Mouse (Mus musculus): ENCODE measurements around the gene Gm19684. TPM values are rescaled to one million over a fixed set of nuclear protein-coding genes. Genes with fewer than 3 reads are reported as not detected.
"Not testable (repeated sequence)": the region's sequence is repeated elsewhere in the genome, so short reads cannot be mapped to it uniquely, and the experiment has no call there.

The Gm19684 gene
- polyA plus RNA-seq (2015; fragmentation: Nextera tagmentation; extraction: Ambion mirVana) = 0.29 and 0.36 TPM in 2 replicates

DNA sequence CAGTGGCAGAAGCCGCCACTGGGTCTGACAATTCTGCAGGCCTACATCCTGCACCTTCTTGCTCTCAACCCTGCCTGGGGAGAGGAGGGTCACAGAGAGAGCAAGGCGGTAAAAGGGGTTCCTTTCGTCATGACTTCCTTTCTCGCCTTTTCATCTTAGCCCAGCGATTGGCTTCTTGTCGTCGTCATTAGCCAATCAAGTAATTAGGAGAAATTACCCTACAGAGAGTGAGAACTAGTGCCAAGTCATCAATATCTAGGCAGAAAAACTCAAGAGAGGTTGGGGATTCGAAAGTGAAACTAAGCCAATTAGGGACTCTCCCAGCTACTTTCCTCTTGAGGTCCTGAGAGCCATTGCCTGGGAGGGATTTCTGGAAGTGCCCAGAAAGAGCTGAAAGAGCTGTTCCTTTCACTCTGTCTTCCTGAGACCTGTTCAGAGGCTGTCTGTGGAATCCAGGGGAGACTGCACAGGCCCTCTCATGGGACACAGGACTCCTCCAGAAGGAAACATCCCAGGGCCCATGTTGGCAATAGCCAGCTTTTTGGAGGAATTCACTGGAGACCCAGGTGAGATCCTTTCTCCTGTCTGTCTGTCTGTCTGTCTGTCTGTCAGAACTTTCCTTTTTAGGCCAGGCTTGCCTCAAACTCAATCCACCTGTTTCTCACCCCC lies at the start of gene Gm19684:
TSS of gene Gm19684 (plus strand) at position 327 of the 669 bp plus-strand sequence.
- H3K4me1 ChIP-seq (ENCODE audit: control insufficient read depth, insufficient read depth, low read length); H3K27me3 ChIP-seq (replicated peaks; ENCODE audit: control insufficient read depth, insufficient read depth, low read length); H3K27ac ChIP-seq (ENCODE audit: low read length); H3K36me3 ChIP-seq (ENCODE audit: control insufficient read depth, insufficient read depth, low read length); H3K9me3 ChIP-seq (ENCODE audit: control insufficient read depth, low read length); H3K9ac ChIP-seq (ENCODE audit: low read depth, low read length): not testable (repeated sequence)
- WGBS = 4% methylated on average over 8 of the region's 8 CpGs
- Histone ChIP-seq H3K4me2 (ENCODE audit: low read depth, low read length) (peak within 1 kb of the TSS; percentile 43), H3K4me3 (ENCODE audit: low read length) (peak within 1 kb of the TSS; percentile 4)
- ATAC-seq = peak; percentile 91

DNA sequence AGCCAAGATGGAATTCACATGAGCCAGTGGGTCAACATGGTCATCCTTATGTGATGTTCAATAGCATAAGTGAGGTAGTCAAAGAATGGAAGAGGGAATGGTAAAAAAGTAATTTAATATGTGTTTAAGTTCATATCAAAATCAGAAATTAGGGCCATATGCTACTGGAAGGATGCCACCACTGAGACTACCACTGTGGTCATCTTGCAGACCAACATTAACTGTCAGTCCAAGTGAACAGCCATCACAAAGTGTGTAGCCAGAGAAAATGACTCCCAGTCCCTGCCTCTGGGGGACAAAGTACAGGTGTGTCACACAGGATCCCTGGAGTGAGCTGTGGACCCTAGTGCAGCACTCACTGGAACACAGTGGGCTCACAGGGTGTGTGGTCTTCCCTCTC lies 39.6 kb upstream of the Gm19684 start:
- not testable (repeated sequence) for H3K4me3 ChIP-seq (ENCODE audit: low read length); H3K27ac ChIP-seq (ENCODE audit: low read length); H3K9me3 ChIP-seq (ENCODE audit: control insufficient read depth, low read length); H3K27me3 ChIP-seq (replicated peaks; ENCODE audit: control insufficient read depth, insufficient read depth, low read length); H3K9ac ChIP-seq (ENCODE audit: low read depth, low read length); ATAC-seq; H3K36me3 ChIP-seq (ENCODE audit: control insufficient read depth, insufficient read depth, low read length); H3K4me2 ChIP-seq (ENCODE audit: low read depth, low read length); H3K4me1 ChIP-seq (ENCODE audit: control insufficient read depth, insufficient read depth, low read length)

DNA sequence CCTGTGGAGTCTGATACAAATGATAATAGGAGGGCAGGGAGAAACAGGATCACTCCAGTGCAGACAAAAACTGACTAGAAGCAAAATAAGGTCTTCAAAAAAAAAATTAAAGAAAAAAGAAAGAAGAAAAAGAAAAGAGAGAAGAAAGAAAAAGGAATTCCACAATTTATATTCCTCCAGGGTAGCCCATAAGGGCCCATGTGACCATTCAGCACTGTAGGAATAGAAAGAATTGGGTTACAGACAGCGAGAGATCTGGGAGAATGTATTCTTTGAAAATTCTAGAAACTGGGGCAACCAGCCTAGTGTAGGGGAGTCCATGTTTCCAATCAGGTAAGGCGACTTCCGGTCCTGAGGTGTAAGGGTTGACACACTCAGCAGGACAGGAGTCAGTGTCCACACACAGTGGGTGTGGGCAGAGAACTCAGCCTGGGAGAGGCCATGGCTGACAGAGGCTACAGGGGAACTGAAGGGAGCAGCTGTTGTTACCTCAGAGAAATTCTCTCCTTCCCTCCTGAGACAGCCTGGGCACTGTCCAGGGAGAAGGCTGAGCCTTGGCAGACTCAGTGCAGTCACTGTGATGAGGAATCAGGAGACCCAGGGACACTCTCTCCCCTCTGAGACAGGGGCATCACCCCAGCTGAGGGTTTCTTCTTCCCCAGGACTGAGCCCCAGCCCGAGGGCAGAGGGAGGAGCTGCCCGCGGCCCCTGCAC lies 38.8 kb upstream of the Gm19684 start:
- Histone ChIP-seq H3K4me3 (ENCODE audit: low read length) (peak overlapping the region; percentile 59), H3K9ac (ENCODE audit: low read depth, low read length) (peak overlapping the region; percentile 65; the same call in 1 of the 2 replicates), H3K4me2 (ENCODE audit: low read depth, low read length) (peak overlapping the region; percentile 99)
- not testable (repeated sequence) for H3K27ac ChIP-seq (ENCODE audit: low read length); H3K4me1 ChIP-seq (ENCODE audit: control insufficient read depth, insufficient read depth, low read length); H3K36me3 ChIP-seq (ENCODE audit: control insufficient read depth, insufficient read depth, low read length); ATAC-seq; H3K27me3 ChIP-seq (replicated peaks; ENCODE audit: control insufficient read depth, insufficient read depth, low read length); H3K9me3 ChIP-seq (ENCODE audit: control insufficient read depth, low read length)
- 60% methylated on average over 3 of the region's 6 CpGs for WGBS

DNA sequence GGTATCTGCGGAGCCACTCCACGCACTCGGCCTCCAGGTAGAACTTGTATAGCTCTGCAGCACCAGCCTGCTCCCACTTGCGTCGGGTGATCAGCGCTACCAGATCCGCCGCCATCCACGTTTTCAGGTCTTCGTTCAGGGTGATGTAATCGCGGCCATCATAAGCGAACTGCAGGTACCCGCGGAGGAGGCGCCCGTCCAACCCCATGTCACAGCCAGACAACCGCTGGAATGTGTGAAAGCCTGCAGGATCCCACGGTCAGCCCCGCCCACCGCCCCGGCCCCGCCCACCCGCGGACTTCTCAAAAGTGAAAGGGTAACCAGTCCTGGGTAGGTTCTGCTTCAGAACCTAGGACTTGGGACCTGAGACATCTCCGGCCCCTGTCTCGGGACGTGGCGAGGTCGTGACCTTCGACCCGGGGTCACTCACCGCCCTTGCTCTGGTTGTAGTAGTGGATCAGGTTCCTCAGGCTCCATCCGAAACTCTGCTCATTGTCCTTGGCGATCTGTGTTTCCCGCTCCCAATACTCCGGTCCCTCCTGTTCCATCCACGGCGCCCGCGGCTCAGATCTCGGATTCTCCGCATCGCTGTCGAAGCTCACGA lies 38.1 kb upstream of the Gm19684 start:
- H3K4me3 ChIP-seq (ENCODE audit: low read length) = peak overlapping the region; percentile 59
- H3K4me2 ChIP-seq (ENCODE audit: low read depth, low read length) = peak overlapping the region; percentile 99
- H3K9me3 ChIP-seq (ENCODE audit: control insufficient read depth, low read length) = no peaks in the 10 kb centered on the region
- peaks cover 5% of the 10 kb centered on the region; the same call in 1 of the 2 replicates for H3K27me3 ChIP-seq (replicated peaks; ENCODE audit: control insufficient read depth, insufficient read depth, low read length)
- WGBS = under 1% methylated on average over 46 of the region's 46 CpGs
- ATAC-seq = peak; percentile 79
- H3K36me3 ChIP-seq (ENCODE audit: control insufficient read depth, insufficient read depth, low read length) = no peaks in the 10 kb centered on the region
- H3K9ac ChIP-seq (ENCODE audit: low read depth, low read length) = peak overlapping the region; percentile 65
- no peaks in the 10 kb centered on the region for H3K4me1 ChIP-seq (ENCODE audit: control insufficient read depth, insufficient read depth, low read length)
- H3K27ac ChIP-seq (ENCODE audit: low read length) = no peak overlapping the region

DNA sequence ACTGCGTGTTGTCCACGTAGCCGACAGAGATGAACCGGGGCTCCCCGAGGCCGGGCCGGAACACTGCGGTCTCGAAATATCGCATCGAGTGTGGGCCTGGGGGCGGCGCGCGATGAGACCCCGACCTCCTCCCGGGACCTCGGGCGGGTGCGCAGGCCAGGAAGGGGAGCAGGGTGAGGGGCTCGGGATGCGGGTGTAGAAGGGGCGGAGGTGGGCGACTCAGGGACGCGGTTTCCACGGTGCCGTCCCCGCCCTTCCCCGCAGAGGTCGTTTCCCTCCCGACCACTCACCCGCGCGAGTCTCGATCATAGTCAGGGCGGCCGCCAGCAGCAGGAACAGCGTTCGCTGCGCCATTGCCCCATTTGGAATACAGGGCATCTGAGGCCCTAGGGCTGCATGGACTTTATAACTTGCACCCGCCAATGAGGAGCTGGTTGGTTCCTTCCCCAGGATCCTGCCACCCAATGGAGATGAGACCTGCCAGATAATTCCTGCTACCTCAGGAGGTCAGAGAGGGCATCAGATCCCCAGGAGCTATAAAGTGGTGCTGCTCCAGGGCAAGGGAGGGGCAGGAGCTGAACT lies 37.5 kb upstream of the Gm19684 start:
- Histone ChIP-seq H3K36me3 (ENCODE audit: control insufficient read depth, insufficient read depth, low read length) (no peaks in the 10 kb centered on the region), H3K9me3 (ENCODE audit: control insufficient read depth, low read length) (no peaks in the 10 kb centered on the region), H3K4me1 (ENCODE audit: control insufficient read depth, insufficient read depth, low read length) (no peaks in the 10 kb centered on the region), H3K4me2 (ENCODE audit: low read depth, low read length) (peak overlapping the region; percentile 99), H3K9ac (ENCODE audit: low read depth, low read length) (peak overlapping the region; percentile 65), H3K27me3 (replicated peaks; ENCODE audit: control insufficient read depth, insufficient read depth, low read length) (peaks cover 5% of the 10 kb centered on the region; the same call in 1 of the 2 replicates), H3K27ac (ENCODE audit: low read length) (no peak overlapping the region), H3K4me3 (ENCODE audit: low read length) (peak overlapping the region; percentile 59)
- under 1% methylated on average over 39 of the region's 42 CpGs for WGBS
- peak; percentile 88 for ATAC-seq

DNA sequence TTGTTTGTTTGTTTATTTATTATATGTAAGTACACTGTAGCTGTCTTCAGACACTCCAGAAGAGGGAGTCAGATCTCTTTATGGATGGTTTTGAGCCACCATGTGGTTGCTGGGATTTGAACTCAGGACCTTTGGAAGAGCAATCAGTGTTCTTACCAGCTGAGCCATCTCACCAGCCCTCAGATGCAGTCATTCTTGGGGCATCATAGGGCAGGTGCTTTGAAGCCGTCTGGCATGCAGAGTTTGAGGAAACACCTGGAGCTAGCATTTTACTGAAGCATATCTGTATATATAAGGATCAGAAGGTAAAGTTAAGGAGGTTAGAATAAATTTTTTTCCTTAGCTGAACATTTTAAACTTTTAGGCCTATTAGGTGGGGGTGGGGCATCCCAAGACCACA lies 35.5 kb upstream of the Gm19684 start:
- WGBS = 61% methylated on average over 1 of the region's 1 CpGs
- not testable (repeated sequence) for H3K27ac ChIP-seq (ENCODE audit: low read length); ATAC-seq; H3K4me2 ChIP-seq (ENCODE audit: low read depth, low read length); H3K27me3 ChIP-seq (replicated peaks; ENCODE audit: control insufficient read depth, insufficient read depth, low read length); H3K9me3 ChIP-seq (ENCODE audit: control insufficient read depth, low read length); H3K4me1 ChIP-seq (ENCODE audit: control insufficient read depth, insufficient read depth, low read length); H3K36me3 ChIP-seq (ENCODE audit: control insufficient read depth, insufficient read depth, low read length); H3K9ac ChIP-seq (ENCODE audit: low read depth, low read length); H3K4me3 ChIP-seq (ENCODE audit: low read length)

DNA sequence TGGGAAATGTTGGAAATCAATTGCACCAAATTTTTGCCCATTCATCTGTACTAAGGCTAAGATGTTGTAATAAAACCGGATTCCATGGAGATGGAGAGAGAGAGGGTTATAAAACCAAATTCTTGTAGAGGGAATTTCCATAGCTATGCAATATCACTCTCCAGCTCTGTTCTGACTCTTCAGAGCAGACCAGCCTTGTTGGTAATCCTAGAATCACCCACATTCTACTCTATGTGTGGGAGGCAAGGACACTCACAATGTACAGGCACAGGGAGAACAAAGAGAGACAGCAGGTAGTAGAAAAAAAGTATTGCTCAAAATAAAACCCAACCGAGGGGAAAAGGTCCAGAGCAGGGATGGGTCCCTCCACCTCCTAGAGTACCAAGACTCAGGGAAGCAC lies 29.5 kb upstream of the Gm19684 start:
- not testable (repeated sequence) for H3K4me2 ChIP-seq (ENCODE audit: low read depth, low read length); H3K4me1 ChIP-seq (ENCODE audit: control insufficient read depth, insufficient read depth, low read length); ATAC-seq; H3K36me3 ChIP-seq (ENCODE audit: control insufficient read depth, insufficient read depth, low read length); H3K4me3 ChIP-seq (ENCODE audit: low read length); H3K9me3 ChIP-seq (ENCODE audit: control insufficient read depth, low read length); H3K9ac ChIP-seq (ENCODE audit: low read depth, low read length); H3K27me3 ChIP-seq (replicated peaks; ENCODE audit: control insufficient read depth, insufficient read depth, low read length); H3K27ac ChIP-seq (ENCODE audit: low read length)
- WGBS = no CpG with 5 or more reads among the region's 2 CpGs

DNA sequence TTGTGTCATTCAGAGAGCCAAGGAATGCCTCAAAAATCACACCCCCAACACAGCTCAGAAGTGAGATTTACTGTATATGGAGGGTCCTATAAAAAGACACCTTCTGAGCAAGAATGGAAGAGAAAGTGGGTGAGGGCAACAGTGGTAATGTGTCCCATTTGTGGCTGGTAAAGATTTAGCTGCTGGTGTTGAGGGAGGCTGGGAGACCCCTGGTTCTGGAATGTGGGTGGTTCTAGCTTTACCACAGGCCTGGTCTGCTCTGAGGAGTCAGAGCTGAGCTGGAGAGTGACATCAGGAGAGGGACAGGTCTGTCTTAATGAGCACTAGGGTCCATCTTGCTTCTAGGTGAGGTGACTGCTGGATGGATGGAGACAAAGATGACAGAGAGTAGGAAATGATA lies 29.0 kb upstream of the Gm19684 start:
- not testable (repeated sequence) for H3K4me2 ChIP-seq (ENCODE audit: low read depth, low read length); ATAC-seq; H3K4me3 ChIP-seq (ENCODE audit: low read length); H3K9ac ChIP-seq (ENCODE audit: low read depth, low read length); H3K27me3 ChIP-seq (replicated peaks; ENCODE audit: control insufficient read depth, insufficient read depth, low read length); H3K36me3 ChIP-seq (ENCODE audit: control insufficient read depth, insufficient read depth, low read length); H3K27ac ChIP-seq (ENCODE audit: low read length); H3K9me3 ChIP-seq (ENCODE audit: control insufficient read depth, low read length); H3K4me1 ChIP-seq (ENCODE audit: control insufficient read depth, insufficient read depth, low read length)

DNA sequence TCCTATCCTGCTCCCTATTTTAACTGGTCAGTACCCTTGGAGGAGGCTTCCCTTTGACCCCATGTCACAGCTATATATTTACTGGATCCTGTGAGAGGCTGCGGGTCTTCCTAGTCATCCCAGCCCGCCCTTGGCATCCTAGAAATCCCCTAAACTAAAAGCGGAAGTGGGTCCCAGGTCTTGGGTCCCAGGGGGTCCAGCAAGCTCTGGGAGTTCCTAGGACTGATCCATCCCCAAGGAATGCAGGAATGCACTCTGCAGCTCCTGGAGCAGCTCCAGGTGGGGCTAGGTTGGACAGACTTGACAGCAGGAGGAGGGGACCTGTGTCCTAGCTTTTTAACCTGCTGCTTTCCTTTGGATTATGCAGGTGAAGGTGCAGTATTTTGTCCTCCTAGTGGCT lies 27.5 kb upstream of the Gm19684 start:
- Histone ChIP-seq H3K27ac (ENCODE audit: low read length) (no peak overlapping the region), H3K4me2 (ENCODE audit: low read depth, low read length) (no peak overlapping the region), H3K9ac (ENCODE audit: low read depth, low read length) (no peak overlapping the region), H3K4me3 (ENCODE audit: low read length) (no peak overlapping the region), H3K36me3 (ENCODE audit: control insufficient read depth, insufficient read depth, low read length) (no peaks in the 10 kb centered on the region), H3K27me3 (replicated peaks; ENCODE audit: control insufficient read depth, insufficient read depth, low read length) (0 out of 2 replicates have a peak, but pooled peaks cover 2% of the 10 kb centered on the region), H3K4me1 (ENCODE audit: control insufficient read depth, insufficient read depth, low read length) (no peaks in the 10 kb centered on the region), H3K9me3 (ENCODE audit: control insufficient read depth, low read length) (no peaks in the 10 kb centered on the region)
- WGBS = 27% methylated on average over 3 of the region's 3 CpGs
- ATAC-seq = no peak

Data from intestine, embryonic 16.5 days (tissue).